Mouse (Mus musculus) small intestine, adult 2 months (tissue): ENCODE results near the gene Rab34.

Experiments
- CTCF ChIP-seq: fragments of 200-500 bp; IDR thresholded peaks from 2 replicates; pipeline ENCODE4 v1.5.1; 2012; ENCODE audit warnings: low read depth, mild to moderate bottlenecking, control low read depth, inconsistent platforms, low read length, moderate library complexity, mixed read lengths; ENCODE audit not compliant: insufficient replicate concordance, insufficient read length; ENCODE audit errors: extremely low read depth
- POLR2A ChIP-seq: fragments of 200-500 bp; IDR thresholded peaks from 2 replicates; pipeline ENCODE4 v1.6.1; 2012; ENCODE audit warnings: low read depth, mild to moderate bottlenecking, control low read depth, inconsistent platforms, low read length, moderate library complexity

GRCm38 (mm10) chr11:78168541-78169468, 19.4 kb upstream of the Rab34 start:
- TF ChIP-seq CTCF (no peak), POLR2A (no peak)
